Mouse (Mus musculus) intestine, embryonic 16.5 days (tissue): ENCODE measurements around the gene Notch2. TPM values are rescaled to one million over a fixed set of nuclear protein-coding genes. Genes with fewer than 3 reads are reported as not detected.
A peak's percentile ranks its signal among the peaks of the same experiment; 100 is the strongest.

Experiments
- ATAC-seq: fragments of 200-750 bp; cut with Nextera tagmentation; 2 replicates; pipeline ENCODE4 v1.8.0; 2017; ENCODE audit warnings: moderate TSS enrichment, moderate library complexity
- H3K27ac ChIP-seq: fragments of 300-500 bp; sonication (generic); 2 replicates; pipeline ENCODE4 v1.5.1; 2014; ENCODE audit warnings: mild to moderate bottlenecking, low read length
- H3K27me3 ChIP-seq: fragments of 300-500 bp; sonication (generic); replicated peaks from 2 replicates; pipeline ENCODE4 v1.6.1; 2014; ENCODE audit warnings: low read length, control low read depth, mixed read lengths; ENCODE audit not compliant: control insufficient read depth, insufficient read depth
- H3K36me3 ChIP-seq: fragments of 300-500 bp; sonication (generic); 2 replicates; pipeline ENCODE4 v1.6.1; 2014; ENCODE audit warnings: low read length, control low read depth; ENCODE audit not compliant: control insufficient read depth, insufficient read depth
- H3K4me1 ChIP-seq: fragments of 300-500 bp; sonication (generic); 2 replicates; pipeline ENCODE4 v1.6.1; 2014; ENCODE audit warnings: low read length, control low read depth, mixed read lengths; ENCODE audit not compliant: control insufficient read depth, insufficient read depth
- H3K4me2 ChIP-seq: fragments of 300-500 bp; sonication (generic); 2 replicates; pipeline ENCODE4 v1.6.1; 2014; ENCODE audit warnings: low read depth, low read length, control low read depth
- H3K4me3 ChIP-seq: fragments of 300-500 bp; sonication (generic); 2 replicates; pipeline ENCODE4 v1.5.1; 2014; ENCODE audit warnings: mild to moderate bottlenecking, low read length
- H3K9ac ChIP-seq: fragments of 300-500 bp; sonication (generic); 2 replicates; pipeline ENCODE4 v1.6.1; 2014; ENCODE audit warnings: low read depth, low read length
- H3K9me3 ChIP-seq: fragments of 300-500 bp; sonication (generic); 2 replicates; pipeline ENCODE4 v1.6.1; 2016; ENCODE audit warnings: low read length, control low read depth; ENCODE audit not compliant: control insufficient read depth
- WGBS: fragments of 180-500 bp; shearing (Covaris S2); extraction: QIAGEN DNeasy Blood & Tissue Kit; methylation state at CpG from one replicate; pipeline ENCODE4 v1.1.7; 2014; 5-methylcytosine and 5-hydroxymethylcytosine counted together
- polyA plus RNA-seq: library from polyadenylated mRNA; unstranded; fragments of >200 nt; fragmentation: Nextera tagmentation; extraction: Ambion mirVana; gene quantifications from 2 replicates; pipeline ENCODE4 v1.2.1, GENCODE M21; 2015

Gene Notch2
- polyA plus RNA-seq, 1 experiment from 2014 or later, result 9.1 TPM

- no peak overlapping the region for H3K4me2 ChIP-seq
- no peak overlapping the region for H3K4me3 ChIP-seq
- no peaks in the 10 kb centered on the region for H3K9me3 ChIP-seq
- H3K36me3 ChIP-seq, result no peaks in the 10 kb centered on the region
- no peak overlapping the region for H3K9ac ChIP-seq
- WGBS, result 77% methylated on average over 6 of the region's 6 CpGs
- H3K27ac ChIP-seq, result no peak overlapping the region
- no peaks in the 10 kb centered on the region for H3K27me3 ChIP-seq
- ATAC-seq, result no peak
- H3K4me1 ChIP-seq, result 0 out of 2 replicates have a peak, but pooled peaks cover 5% of the 10 kb centered on the region
These were observed 39.0 kb upstream of the Notch2 start for GRCm38 (mm10) chr3:97974197-97974770.

GRCm38 (mm10) chr3:97976706-97977105, 36.6 kb upstream of the Notch2 start:
- WGBS, result 66% methylated on average over 6 of the region's 6 CpGs
- ATAC-seq, result no peak

GRCm38 (mm10) chr3:97978710-97979109, 34.6 kb upstream of the Notch2 start:
- WGBS, result 72% methylated on average over 2 of the region's 2 CpGs
- Histone ChIP-seq H3K9me3 (no peaks in the 10 kb centered on the region), H3K4me2 (no peak overlapping the region), H3K4me3 (no peak overlapping the region), H3K36me3 (no peaks in the 10 kb centered on the region), H3K27ac (no peak overlapping the region), H3K27me3 (no peaks in the 10 kb centered on the region), H3K4me1 (no peaks in the 10 kb centered on the region), H3K9ac (no peak overlapping the region)
- ATAC-seq, result no peak

More at GRCm38 (mm10) chr3:97976706-97977105, 36.6 kb upstream of the Notch2 start:
- H3K9me3 ChIP-seq, result no peaks in the 10 kb centered on the region
- no peak overlapping the region for H3K9ac ChIP-seq
- no peak overlapping the region for H3K4me2 ChIP-seq
- no peak overlapping the region for H3K27ac ChIP-seq
- no peaks in the 10 kb centered on the region for H3K27me3 ChIP-seq
- no peaks in the 10 kb centered on the region for H3K36me3 ChIP-seq
- H3K4me3 ChIP-seq, result no peak overlapping the region
- 0 out of 2 replicates have a peak, but pooled peaks cover 4% of the 10 kb centered on the region for H3K4me1 ChIP-seq

GRCm38 (mm10) chr3:97980683-97981327, 32.5 kb upstream of the Notch2 start:
- H3K27ac ChIP-seq, result no peak overlapping the region
- WGBS, result 91% methylated on average over 8 of the region's 8 CpGs
- H3K36me3 ChIP-seq, result no peaks in the 10 kb centered on the region
- no peak for ATAC-seq
- H3K4me1 ChIP-seq, result no peaks in the 10 kb centered on the region; the same call in 1 of the 2 replicates
- H3K4me2 ChIP-seq, result no peak overlapping the region
- H3K9me3 ChIP-seq, result no peaks in the 10 kb centered on the region
- no peaks in the 10 kb centered on the region for H3K27me3 ChIP-seq
- no peak overlapping the region for H3K4me3 ChIP-seq
- no peak overlapping the region for H3K9ac ChIP-seq

- Histone ChIP-seq H3K4me2 (no peak overlapping the region), H3K9ac (no peak overlapping the region), H3K4me1 (no peaks in the 10 kb centered on the region; the same call in 1 of the 2 replicates), H3K36me3 (no peaks in the 10 kb centered on the region), H3K9me3 (no peaks in the 10 kb centered on the region), H3K27ac (no peak overlapping the region), H3K4me3 (no peak overlapping the region), H3K27me3 (no peaks in the 10 kb centered on the region)
- 66% methylated on average over 3 of the region's 3 CpGs for WGBS
- ATAC-seq, result no peak
These were observed 31.9 kb upstream of the Notch2 start for GRCm38 (mm10) chr3:97981376-97981906.

GRCm38 (mm10) chr3:97984870-97985506, 28.3 kb upstream of the Notch2 start:
- H3K4me1 ChIP-seq, result no peaks in the 10 kb centered on the region; the same call in 1 of the 2 replicates
- 72% methylated on average over 10 of the region's 10 CpGs for WGBS
- ATAC-seq, result no peak
- no peaks in the 10 kb centered on the region for H3K36me3 ChIP-seq
- no peaks in the 10 kb centered on the region for H3K9me3 ChIP-seq
- no peak overlapping the region for H3K4me2 ChIP-seq
- H3K27ac ChIP-seq, result no peak overlapping the region
- no peak overlapping the region for H3K9ac ChIP-seq
- H3K27me3 ChIP-seq, result no peaks in the 10 kb centered on the region
- no peak overlapping the region for H3K4me3 ChIP-seq

GRCm38 (mm10) chr3:97985691-97986090, 27.6 kb upstream of the Notch2 start:
- no peak for ATAC-seq
- H3K9me3 ChIP-seq, result no peaks in the 10 kb centered on the region
- 87% methylated on average over 3 of the region's 3 CpGs for WGBS

GRCm38 (mm10) chr3:97987153-97987552, 26.2 kb upstream of the Notch2 start:
- Histone ChIP-seq H3K4me1 (no peaks in the 10 kb centered on the region; the same call in 1 of the 2 replicates), H3K27me3 (no peaks in the 10 kb centered on the region), H3K9me3 (no peaks in the 10 kb centered on the region), H3K4me3 (no peak overlapping the region), H3K9ac (no peak overlapping the region), H3K4me2 (no peak overlapping the region), H3K36me3 (no peaks in the 10 kb centered on the region), H3K27ac (no peak overlapping the region)
- WGBS, result 69% methylated on average over 3 of the region's 3 CpGs
- peak; percentile 54; the same call in 1 of the 2 replicates for ATAC-seq

More at GRCm38 (mm10) chr3:97985691-97986090, 27.6 kb upstream of the Notch2 start:
- H3K27me3 ChIP-seq, result no peaks in the 10 kb centered on the region
- no peak overlapping the region for H3K27ac ChIP-seq
- no peaks in the 10 kb centered on the region for H3K36me3 ChIP-seq
- no peaks in the 10 kb centered on the region; the same call in 1 of the 2 replicates for H3K4me1 ChIP-seq
- no peak overlapping the region for H3K4me2 ChIP-seq
- H3K4me3 ChIP-seq, result no peak overlapping the region
- no peak overlapping the region for H3K9ac ChIP-seq

- no peak overlapping the region for H3K4me2 ChIP-seq
- ATAC-seq, result 0 out of 2 replicates have a peak, but pooled peaks have one; percentile 36
- no peak overlapping the region for H3K9ac ChIP-seq
- WGBS, result 55% methylated on average over 4 of the region's 4 CpGs
- H3K9me3 ChIP-seq, result no peaks in the 10 kb centered on the region
- no peaks in the 10 kb centered on the region for H3K36me3 ChIP-seq
- H3K27me3 ChIP-seq, result no peaks in the 10 kb centered on the region
- H3K4me1 ChIP-seq, result no peaks in the 10 kb centered on the region; the same call in 1 of the 2 replicates
- H3K27ac ChIP-seq, result no peak overlapping the region
- no peak overlapping the region for H3K4me3 ChIP-seq
These were observed 24.6 kb upstream of the Notch2 start for GRCm38 (mm10) chr3:97988756-97989155.
